Mouse (Mus musculus): ENCODE measurements around the gene Aldh16a1. TPM values are rescaled to one million over a fixed set of nuclear protein-coding genes. Genes with fewer than 3 reads are reported as not detected.
"Not testable (repeated sequence)": the region's sequence is repeated elsewhere in the genome, so short reads cannot be mapped to it uniquely, and the experiment has no call there.

The Aldh16a1 gene
- polyA plus RNA-seq, 1 experiment from 2014 or later: 53.0 TPM

DNA sequence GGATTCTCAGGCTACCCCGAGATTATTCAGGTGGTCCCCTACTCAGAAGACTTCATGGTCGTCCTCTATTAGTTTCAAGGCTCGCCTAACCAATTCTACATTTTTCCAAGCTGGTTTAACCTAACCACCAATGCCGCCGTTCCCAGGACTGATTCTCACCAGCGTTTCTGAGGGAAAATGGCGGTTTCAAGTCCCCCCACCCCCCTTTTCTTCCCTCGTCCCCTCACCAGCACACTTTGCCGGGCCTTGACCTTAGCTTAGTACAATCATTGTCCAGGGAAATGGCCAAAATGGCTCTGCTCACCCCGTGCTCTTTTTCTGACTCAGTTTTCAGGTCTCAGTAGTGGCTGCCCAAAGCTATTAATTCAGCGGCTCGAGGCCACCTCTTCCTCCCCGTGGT is 21.0 kb upstream of the Aldh16a1 start:
- Histone ChIP-seq H3K27ac (no peak overlapping the region), H3K27me3 (ENCODE audit: poor library complexity, severe bottlenecking) (peaks cover 98% of the 10 kb centered on the region), H3K4me3 (peak overlapping the region; percentile 40; the same call in 1 of the 2 replicates), H3K9me3 (peaks cover 16% of the 10 kb centered on the region), H3K4me1 (peaks cover 29% of the 10 kb centered on the region), H3K36me3 (replicated peaks) (no peaks in the 10 kb centered on the region)
- 4% methylated on average over 13 of the region's 13 CpGs for WGBS
- DNase-seq (ENCODE audit: extremely low spot score, low spot score): no peak

DNA sequence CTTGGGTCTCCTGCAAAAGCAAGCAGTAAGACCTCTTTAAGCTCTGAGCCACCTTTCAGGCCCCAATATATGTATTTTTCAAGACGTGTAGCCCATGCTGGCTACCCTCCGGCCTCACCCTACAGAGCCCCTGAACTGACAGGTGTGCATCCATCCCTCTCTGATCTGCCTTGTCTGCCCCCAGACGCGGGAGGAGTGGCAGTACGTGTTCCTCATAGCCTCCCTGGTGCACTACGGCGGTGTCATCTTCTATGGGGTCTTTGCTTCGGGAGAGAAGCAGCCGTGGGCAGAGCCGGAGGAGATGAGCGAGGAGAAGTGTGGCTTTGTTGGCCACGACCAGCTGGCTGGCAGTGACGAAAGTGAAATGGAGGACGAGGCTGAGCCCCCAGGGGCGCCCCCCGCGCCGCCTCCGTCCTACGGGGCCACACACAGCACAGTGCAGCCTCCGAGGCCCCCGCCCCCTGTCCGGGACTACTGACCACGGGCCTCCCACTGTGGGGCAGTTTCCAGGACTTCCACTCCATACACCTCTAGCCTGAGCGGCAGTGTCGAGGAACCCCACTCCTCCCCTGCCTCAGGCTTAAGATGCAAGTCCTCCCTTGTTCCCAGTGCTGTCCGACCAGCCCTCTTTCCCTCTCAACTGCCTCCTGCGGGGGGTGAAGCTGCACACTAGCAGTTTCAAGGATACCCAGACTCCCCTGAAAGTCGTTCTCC is 20.3 kb upstream of the Aldh16a1 start:
- WGBS: 2% methylated on average over 29 of the region's 29 CpGs
- peak overlapping the region; percentile 40 for H3K4me3 ChIP-seq
- peak; percentile 43 for DNase-seq (ENCODE audit: extremely low spot score, low spot score)
- H3K36me3 ChIP-seq (replicated peaks): no peaks in the 10 kb centered on the region
- H3K27ac ChIP-seq: peak overlapping the region; percentile 44; the same call in 1 of the 2 replicates
- H3K4me1 ChIP-seq: peaks cover 27% of the 10 kb centered on the region
- H3K9me3 ChIP-seq: peaks cover 23% of the 10 kb centered on the region
- peaks cover 98% of the 10 kb centered on the region for H3K27me3 ChIP-seq (ENCODE audit: poor library complexity, severe bottlenecking)

- H3K9me3 ChIP-seq: peaks cover 33% of the 10 kb centered on the region
- not testable (repeated sequence) for H3K4me3 ChIP-seq; DNase-seq (ENCODE audit: extremely low spot score, low spot score); H3K36me3 ChIP-seq (replicated peaks); H3K27ac ChIP-seq
- H3K4me1 ChIP-seq: peaks cover 28% of the 10 kb centered on the region
- H3K27me3 ChIP-seq (ENCODE audit: poor library complexity, severe bottlenecking): peaks cover 98% of the 10 kb centered on the region
- 55% methylated on average over 1 of the region's 1 CpGs for WGBS
Measured at GRCm38 (mm10) chr7:45173772-45174171, 19.4 kb upstream of the Aldh16a1 start.

- 0 out of 2 replicates have a peak, but pooled peaks cover 2% of the 10 kb centered on the region for H3K36me3 ChIP-seq (replicated peaks)
- peaks cover 98% of the 10 kb centered on the region for H3K27me3 ChIP-seq (ENCODE audit: poor library complexity, severe bottlenecking)
- H3K4me1 ChIP-seq: peaks cover 35% of the 10 kb centered on the region
- H3K4me3 ChIP-seq: no peak overlapping the region
- no peak for DNase-seq (ENCODE audit: extremely low spot score, low spot score)
- no peak overlapping the region for H3K27ac ChIP-seq
- H3K9me3 ChIP-seq: peaks cover 33% of the 10 kb centered on the region
- 58% methylated on average over 7 of the region's 7 CpGs for WGBS
Measured at GRCm38 (mm10) chr7:45172974-45173373, 18.6 kb upstream of the Aldh16a1 start.

DNA sequence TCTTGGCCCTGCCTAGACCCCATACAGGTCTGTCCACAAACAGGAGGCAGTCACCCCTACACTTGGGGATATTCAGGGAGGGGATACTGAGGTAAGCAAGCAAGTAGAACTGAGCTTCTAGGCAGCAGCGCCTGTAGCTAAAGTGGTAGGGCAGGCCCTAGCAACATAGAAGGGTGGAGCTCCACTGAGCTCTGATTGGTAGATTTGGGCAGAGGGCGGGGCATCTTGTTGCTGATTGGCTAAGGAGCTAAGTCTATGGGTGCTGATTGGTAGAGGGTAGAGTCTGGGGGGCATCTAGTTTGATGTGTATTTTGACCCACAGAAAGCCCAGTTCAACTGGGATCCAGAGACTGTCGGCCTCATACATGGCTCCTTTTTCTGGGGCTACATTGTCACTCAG is 15.1 kb upstream of the Aldh16a1 start:
- Histone ChIP-seq H3K27ac (no peak overlapping the region), H3K36me3 (replicated peaks) (0 out of 2 replicates have a peak, but pooled peaks cover 2% of the 10 kb centered on the region), H3K4me3 (no peak overlapping the region), H3K4me1 (peaks cover 17% of the 10 kb centered on the region), H3K27me3 (ENCODE audit: poor library complexity, severe bottlenecking) (peaks cover 98% of the 10 kb centered on the region), H3K9me3 (peaks cover 39% of the 10 kb centered on the region)
- no peak for DNase-seq (ENCODE audit: extremely low spot score, low spot score)
- 89% methylated on average over 3 of the region's 3 CpGs for WGBS

DNA sequence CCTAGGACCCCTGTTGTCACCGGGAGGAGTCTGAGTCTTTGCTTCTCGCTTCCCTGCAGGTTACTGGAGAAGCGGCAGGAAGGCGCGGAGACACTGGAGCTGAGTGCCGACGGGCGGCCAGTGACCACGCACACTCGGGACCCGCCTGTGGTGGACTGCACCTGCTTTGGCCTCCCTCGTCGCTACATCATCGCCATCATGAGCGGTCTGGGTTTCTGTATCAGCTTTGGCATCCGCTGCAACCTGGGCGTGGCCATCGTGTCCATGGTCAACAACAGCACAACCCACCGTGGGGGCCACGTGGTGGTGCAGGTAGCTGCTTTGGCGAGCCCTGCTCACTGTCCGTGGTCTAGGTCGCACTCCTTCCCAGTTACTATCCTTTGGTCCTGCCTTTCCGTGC is 14.3 kb upstream of the Aldh16a1 start:
- no peak overlapping the region for H3K27ac ChIP-seq
- peaks cover 98% of the 10 kb centered on the region for H3K27me3 ChIP-seq (ENCODE audit: poor library complexity, severe bottlenecking)
- 3% methylated on average over 24 of the region's 24 CpGs for WGBS
- DNase-seq (ENCODE audit: extremely low spot score, low spot score): no peak
- 0 out of 2 replicates have a peak, but pooled peaks cover 2% of the 10 kb centered on the region for H3K36me3 ChIP-seq (replicated peaks)
- H3K9me3 ChIP-seq: peaks cover 39% of the 10 kb centered on the region
- peaks cover 23% of the 10 kb centered on the region for H3K4me1 ChIP-seq
- H3K4me3 ChIP-seq: peak overlapping the region; percentile 25

GRCm38 (mm10) chr7:45167761-45168445 is 13.5 kb upstream of the Aldh16a1 start:
- peaks cover 100% of the 10 kb centered on the region for H3K27me3 ChIP-seq (ENCODE audit: poor library complexity, severe bottlenecking)
- no peak for DNase-seq (ENCODE audit: extremely low spot score, low spot score)
- H3K36me3 ChIP-seq (replicated peaks): 0 out of 2 replicates have a peak, but pooled peaks cover 2% of the 10 kb centered on the region
- H3K4me3 ChIP-seq: peak overlapping the region; percentile 19; the same call in 1 of the 2 replicates
- 5% methylated on average over 19 of the region's 19 CpGs for WGBS
- H3K27ac ChIP-seq: no peak overlapping the region
- peaks cover 38% of the 10 kb centered on the region for H3K9me3 ChIP-seq
- peaks cover 25% of the 10 kb centered on the region for H3K4me1 ChIP-seq

GRCm38 (mm10) chr7:45166950-45167401 is 12.6 kb upstream of the Aldh16a1 start:
- no peak overlapping the region for H3K27ac ChIP-seq
- 20% methylated on average over 10 of the region's 10 CpGs for WGBS
- DNase-seq (ENCODE audit: extremely low spot score, low spot score): no peak

DNA sequence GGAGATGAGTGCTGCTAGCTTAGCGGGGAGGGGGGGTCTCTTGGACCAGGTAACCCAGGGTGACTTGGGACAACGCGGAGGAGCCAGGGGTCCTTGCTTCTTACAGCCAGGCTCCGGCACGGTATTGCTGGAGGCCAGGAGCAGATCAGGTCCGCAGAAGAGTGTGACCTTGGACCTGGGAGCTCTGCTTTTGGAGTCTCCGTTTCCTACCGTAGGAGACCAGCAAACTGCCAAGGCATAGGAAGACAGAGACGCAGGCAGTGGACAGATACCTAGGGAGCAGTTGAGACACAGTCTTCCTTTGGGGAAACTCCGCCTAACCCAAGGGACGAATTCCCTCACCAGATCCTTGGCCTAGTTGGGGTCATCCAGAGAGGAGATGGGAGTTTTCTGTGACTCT is 11.3 kb upstream of the Aldh16a1 start:
- Histone ChIP-seq H3K27me3 (ENCODE audit: poor library complexity, severe bottlenecking) (peaks cover 86% of the 10 kb centered on the region), H3K9me3 (peaks cover 26% of the 10 kb centered on the region), H3K4me1 (peaks cover 41% of the 10 kb centered on the region), H3K4me3 (no peak overlapping the region), H3K27ac (no peak overlapping the region), H3K36me3 (replicated peaks) (peaks cover 7% of the 10 kb centered on the region)
- no peak for DNase-seq (ENCODE audit: extremely low spot score, low spot score)
- WGBS: 41% methylated on average over 11 of the region's 11 CpGs

More at GRCm38 (mm10) chr7:45166950-45167401, 12.6 kb upstream of the Aldh16a1 start:
- H3K27me3 ChIP-seq (ENCODE audit: poor library complexity, severe bottlenecking): peaks cover 99% of the 10 kb centered on the region
- 0 out of 2 replicates have a peak, but pooled peaks cover 2% of the 10 kb centered on the region for H3K36me3 ChIP-seq (replicated peaks)
- peaks cover 29% of the 10 kb centered on the region for H3K9me3 ChIP-seq
- H3K4me3 ChIP-seq: peak overlapping the region; percentile 5; the same call in 1 of the 2 replicates
- peaks cover 34% of the 10 kb centered on the region for H3K4me1 ChIP-seq

DNA sequence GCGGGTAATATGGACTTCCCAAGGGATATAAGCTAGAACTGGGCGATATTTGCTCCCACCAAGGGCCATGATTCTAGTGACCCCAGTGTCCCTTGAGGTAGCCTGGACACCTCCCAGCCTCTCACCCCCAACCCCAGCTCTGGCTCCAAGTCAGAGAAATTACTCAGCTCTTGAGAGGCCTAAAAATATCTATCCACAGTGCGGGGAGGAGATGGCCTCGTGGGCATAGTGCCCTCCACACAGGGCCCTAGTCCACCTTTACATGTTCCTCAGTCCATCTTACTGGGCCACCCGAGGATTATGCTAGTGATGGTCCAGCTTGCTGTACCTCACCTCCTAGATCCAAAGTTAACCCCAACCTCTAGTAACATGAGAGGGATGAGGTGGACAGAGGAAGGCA is 10.4 kb upstream of the Aldh16a1 start:
- H3K4me3 ChIP-seq: peak overlapping the region; percentile 57; the same call in 1 of the 2 replicates
- WGBS: 65% methylated on average over 5 of the region's 5 CpGs
- H3K9me3 ChIP-seq: peaks cover 17% of the 10 kb centered on the region

DNA sequence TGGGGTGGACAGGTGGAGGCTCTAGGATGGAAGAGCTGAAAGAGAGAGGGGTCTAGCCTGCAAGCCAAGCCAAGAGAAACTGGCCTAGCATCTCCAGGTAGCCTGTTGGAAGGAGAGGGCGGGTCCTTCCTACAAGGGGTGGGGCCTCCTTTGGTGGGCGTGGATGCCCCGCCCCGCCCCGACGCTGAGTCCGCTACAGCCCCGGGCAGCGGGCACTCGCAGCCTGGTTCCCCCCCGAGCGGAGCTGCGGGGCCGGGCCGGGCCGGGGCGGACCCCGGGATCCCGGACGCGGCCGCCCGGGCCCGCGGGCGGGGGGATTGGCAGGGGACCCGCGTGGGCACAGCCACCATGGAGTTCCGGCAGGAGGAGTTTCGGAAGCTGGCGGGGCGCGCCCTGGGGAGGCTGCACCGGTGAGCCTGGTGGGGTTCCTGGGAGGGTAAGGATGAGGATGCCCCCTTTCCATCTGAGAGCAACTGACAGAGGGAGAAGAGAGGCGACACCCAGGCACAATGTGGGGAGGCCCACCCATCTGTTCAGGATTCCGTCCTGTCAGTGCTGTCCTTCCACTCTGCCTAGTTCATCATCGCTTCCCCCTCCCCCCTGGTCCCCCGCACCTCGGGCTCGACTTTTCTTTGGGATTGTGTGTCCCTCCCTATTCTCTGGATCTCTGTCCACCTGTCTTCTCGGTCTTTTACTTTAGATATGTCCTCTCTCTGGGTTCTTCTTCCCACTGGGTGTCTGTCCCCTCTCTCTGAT is 9.5 kb upstream of the Aldh16a1 start, which contains the start of gene Slc17a7:
Gene Slc17a7, plus strand, starts transcription at position 215 of the 756 bp plus-strand sequence.
- peaks cover 23% of the 10 kb centered on the region for H3K36me3 ChIP-seq (replicated peaks)
- H3K4me1 ChIP-seq: peaks cover 41% of the 10 kb centered on the region
- H3K27me3 ChIP-seq (ENCODE audit: poor library complexity, severe bottlenecking): peaks cover 68% of the 10 kb centered on the region
- peak within 1 kb of the TSS; percentile 57 for H3K4me3 ChIP-seq
- H3K9me3 ChIP-seq: peaks cover 8% of the 10 kb centered on the region
- H3K27ac ChIP-seq: peak within 1 kb of the TSS; percentile 65; the same call in 1 of the 2 replicates
- WGBS: 2% methylated on average over 41 of the region's 41 CpGs
- peak; percentile 33 for DNase-seq (ENCODE audit: extremely low spot score, low spot score)

More for the DNA sequence above, 10.4 kb upstream of the Aldh16a1 start:
- H3K27ac ChIP-seq: no peak overlapping the region
- peaks cover 41% of the 10 kb centered on the region for H3K4me1 ChIP-seq
- H3K27me3 ChIP-seq (ENCODE audit: poor library complexity, severe bottlenecking): peaks cover 77% of the 10 kb centered on the region
- peaks cover 15% of the 10 kb centered on the region for H3K36me3 ChIP-seq (replicated peaks)
- no peak for DNase-seq (ENCODE audit: extremely low spot score, low spot score)

DNA sequence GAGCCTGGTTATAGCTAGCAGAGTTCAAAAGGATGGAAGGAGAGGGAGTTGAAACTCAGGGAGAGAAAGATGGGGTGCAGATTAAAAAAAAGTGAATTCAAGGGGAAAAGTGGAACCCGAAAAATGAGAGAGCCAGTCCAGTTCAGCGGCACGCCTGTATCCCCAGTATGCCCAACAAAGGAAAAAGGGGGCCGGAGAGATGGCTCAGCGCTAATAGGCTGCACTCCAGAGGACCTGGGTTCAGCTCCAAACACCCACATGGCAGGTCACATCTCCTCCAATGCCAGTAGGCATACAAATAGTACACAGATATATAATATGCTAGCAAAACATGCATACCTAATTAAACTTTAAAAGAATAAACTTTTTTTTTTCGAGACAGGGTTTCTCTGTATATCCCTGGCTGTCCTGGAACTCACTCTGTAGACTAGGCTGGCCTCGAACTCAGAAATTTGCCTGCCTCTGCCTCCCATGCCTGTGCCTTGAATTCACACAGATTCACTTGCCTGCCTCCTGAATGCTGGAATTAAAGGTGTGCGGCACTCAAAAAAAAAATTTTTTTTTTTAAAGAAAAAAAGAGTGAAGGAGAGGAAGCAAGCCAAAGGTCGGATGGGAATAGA is 8.7 kb upstream of the Aldh16a1 start:
- Histone ChIP-seq H3K36me3 (replicated peaks) (peaks cover 31% of the 10 kb centered on the region), H3K27ac (no peak overlapping the region), H3K27me3 (ENCODE audit: poor library complexity, severe bottlenecking) (peaks cover 60% of the 10 kb centered on the region), H3K4me3 (no peak overlapping the region), H3K4me1 (peaks cover 33% of the 10 kb centered on the region), H3K9me3 (peaks cover 6% of the 10 kb centered on the region; the same call in 1 of the 2 replicates)
- 75% methylated on average over 9 of the region's 9 CpGs for WGBS
- DNase-seq (ENCODE audit: extremely low spot score, low spot score): no peak
